Mouse (Mus musculus): ENCODE results near the gene Slc39a11. TPM values are rescaled to one million over a fixed set of nuclear protein-coding genes. Genes with fewer than 3 reads are reported as not detected.

Slc39a11 gene
- total RNA-seq, 4 experiments from 2014 or later: 32.5 to 40.2 (median 36.8) TPM

DNA sequence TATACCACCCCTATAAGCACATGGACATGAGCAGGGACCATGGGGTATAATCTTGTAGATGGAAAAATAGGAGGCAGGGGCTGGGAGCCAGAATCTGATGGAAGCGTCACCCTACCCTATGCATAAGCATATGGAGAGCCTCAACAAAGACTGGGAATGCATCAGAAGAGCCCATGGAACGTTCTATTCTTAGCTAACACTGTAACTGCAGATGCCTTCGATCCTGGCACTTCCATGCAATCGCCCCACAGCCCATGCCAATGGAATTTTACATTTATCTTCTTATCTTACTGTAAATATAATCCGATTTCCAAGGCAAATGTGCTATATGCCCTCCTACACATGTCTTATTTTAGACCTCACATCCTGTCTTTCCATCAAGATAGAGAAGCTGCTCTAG is 314.2 kb downstream of the Slc39a11 start:
- no peak for DNase-seq

DNA sequence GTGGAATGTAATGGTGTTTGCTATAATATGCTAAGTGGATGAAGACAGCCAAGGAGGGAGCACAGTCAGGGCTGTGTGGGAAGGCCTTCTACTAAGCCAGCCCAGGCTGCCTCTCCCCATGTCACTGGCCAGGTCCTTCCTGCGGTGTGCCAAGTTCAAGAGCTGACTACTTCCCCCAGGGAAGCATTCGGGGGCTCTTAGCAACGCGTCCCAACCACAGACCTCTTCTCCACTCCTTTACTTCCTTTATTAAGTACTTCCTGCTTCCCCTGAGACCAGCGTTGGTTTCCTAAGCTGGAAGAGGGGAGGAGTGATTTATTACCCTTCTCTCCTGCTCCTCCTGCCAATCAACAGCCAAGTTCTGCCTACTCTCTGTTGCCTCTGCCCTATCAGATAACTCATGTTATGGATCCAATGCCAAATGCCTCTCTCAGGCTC is 315.4 kb downstream of the Slc39a11 start:
- DNase-seq: no peak

DNA sequence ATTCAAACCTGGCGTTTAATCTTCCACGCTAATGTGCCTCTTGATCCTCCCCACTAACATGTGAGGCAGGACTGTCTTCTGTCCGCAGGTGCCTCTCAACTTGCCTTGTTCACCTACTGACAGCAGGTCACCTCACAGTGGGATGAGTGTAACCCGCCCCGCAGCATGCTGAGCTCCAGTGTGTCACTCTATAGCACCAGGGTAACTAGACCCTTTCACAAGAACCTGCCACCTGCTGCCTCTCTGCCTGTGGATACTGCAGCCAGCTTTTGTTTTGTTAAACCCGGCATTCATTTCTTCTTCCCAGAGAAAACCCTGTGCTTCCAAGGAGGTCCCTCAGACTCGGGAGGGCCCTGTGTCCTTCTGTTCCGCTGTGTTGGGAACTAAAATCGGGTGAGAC is 316.3 kb downstream of the Slc39a11 start:
- no peak for DNase-seq

DNA sequence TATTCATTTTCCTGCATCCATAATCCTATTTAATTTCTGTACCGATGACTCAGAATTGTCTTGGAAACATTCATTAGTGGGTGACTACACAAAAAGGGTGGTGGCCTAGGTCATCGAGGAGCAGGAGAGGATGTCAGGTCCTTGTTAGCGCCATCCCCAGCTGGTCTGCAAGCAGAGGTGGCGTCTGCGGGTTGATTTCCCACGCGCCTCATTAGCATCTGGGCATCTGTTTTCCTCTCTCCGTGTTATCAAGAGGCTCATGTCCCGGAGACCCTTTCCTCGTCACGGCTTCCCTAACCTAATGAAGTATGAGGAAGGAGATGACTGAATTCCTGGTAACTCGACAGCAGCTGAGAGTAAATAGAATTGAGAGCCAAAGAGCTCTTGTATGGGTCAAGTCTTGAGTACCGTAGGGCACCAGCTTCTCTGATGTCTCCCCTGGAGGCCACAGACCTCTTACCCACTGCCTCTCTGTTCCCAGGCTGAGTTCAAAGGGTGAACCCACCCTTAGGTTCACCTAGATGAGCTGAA is 319.8 kb downstream of the Slc39a11 start:
- no peak for DNase-seq

DNA sequence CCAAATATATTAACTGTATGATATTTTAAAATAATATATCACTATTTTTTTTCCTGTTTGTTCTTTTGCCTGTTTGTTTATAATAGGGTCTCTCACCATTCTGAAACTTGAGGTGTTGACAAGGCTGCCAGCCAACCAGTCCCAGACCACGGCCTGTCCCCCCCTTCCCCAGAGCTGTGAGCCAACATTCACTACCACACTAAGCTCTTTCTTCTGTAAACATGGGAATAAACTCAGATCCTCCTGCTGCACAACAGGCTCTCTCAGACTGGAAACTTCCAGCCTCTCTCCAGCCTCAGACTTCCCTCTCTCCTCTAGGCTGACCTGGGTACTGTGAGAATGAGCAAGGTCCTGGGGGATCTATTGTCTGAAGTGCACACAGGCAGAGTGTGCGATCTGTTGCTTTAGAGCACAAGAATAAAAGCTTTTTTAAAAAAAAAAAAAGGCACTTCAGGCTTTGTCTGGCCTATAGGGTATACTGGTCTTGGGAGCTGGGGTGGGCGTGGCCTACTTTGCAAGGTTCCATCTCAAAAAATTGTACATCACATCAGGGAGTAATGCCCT is 322.3 kb downstream of the Slc39a11 start:
- DNase-seq: no peak

DNA sequence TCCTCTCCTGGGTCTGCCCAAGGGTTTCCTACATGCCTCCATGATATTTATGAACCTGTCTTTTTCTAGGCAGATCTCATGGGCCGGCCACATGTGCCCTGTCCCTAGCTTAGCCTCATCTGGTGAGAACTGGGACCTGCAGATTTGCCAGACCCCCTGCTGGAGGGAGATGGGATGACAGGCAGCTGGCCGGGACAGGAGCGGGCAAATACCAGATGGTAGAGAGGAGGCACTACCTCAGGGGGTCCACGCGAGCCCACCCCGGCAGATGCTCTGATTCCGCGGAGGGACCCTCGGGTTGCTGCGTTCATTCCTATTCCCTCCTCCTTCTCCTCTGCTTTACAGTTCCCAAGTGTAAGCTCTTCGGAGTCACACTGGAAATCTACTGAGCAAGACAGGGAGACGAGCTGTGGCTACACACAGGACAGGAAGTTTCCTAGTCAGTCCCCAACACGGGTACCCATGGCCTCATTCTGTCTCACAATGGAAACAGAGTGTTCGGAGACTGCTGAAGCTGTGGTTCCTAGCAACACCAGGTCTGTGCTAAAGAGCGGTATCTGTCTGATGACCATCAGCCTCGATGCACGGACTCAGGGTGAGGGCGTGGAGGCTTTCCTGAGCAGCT is 323.4 kb downstream of the Slc39a11 start:
- DNase-seq: peak; percentile 30

DNA sequence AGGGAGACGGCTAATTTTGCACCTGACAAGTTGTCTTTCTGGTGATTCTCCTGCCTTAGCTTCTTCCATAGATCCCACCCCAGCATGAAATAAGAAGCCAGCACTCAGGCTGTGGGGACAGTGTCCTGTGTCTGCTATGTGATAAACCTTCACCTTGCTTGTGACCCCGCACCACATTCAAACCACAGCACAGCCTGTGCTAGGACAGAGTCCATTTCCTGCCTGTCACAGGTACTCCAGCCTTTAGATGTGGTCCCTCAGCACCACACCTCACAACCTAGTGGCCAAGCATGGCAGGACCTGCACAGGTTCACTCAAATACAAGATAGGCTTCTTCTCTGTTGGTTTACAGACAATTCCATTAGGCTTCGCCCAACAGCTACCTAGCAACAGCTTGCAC is 328.3 kb downstream of the Slc39a11 start:
- DNase-seq: no peak

DNA sequence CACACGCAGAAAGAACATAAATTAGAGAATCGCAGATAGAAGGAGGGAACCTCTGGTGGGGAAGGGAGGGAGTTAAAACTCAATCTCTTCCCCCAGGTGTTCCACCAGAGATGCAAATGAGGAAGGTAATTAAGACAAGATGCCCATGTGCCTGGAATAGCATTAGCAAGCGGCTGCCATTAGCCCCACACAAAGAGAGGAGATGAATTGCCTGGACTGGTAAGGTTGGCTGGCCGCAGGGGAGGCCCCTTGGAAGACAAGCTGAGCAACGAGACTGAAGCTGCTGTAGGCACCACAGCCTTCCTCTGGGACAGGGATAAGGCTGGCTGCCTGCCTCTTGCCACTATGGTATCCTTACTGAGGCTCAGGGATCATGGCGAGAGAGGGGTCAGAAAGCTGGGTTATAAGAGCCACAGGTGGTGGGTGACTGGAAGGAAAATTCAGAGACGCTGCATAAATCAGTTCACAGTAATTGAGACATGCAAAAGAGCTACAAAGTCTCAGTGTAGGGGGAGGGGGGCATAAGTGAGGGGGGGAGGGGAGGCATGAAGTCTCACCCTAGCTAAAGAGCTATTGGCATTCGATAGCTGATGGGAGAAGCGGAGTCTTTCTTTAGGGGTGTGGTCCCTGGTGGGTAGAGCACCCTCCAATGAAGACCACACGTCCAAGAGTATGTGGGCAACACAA is 340.5 kb downstream of the Slc39a11 start:
- DNase-seq: no peak

DNA sequence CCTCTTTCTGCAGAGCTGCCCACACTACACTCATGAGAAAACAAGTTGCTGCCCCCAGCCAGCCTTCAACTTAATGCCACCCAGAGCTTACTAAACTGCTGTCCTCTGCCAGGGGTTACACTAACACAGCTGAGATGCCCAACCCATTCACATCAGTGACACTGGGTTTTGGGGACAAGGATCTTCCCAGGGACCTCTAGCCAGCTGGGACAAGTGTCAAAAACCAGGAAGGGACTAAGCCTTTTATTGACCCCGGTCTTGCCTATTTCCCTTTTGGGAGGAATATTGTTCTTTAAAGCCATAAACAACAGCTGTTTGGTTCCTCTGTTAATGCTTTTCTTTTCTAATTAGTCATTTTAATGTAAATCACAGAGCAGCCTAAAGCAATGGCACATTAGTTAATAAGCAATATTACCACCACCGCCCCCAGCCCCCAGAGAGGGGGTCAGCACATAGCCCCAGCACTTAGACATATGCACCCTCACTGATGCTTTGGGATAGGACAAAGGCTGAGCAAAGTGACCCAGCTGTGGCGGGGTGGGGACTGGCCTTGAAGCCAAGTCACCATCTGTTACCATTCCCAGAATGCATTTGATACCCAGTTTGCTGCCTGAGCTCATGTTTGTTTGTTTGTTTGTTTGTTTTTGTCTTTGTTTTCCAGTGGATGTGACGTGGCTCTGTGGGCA is 341.5 kb downstream of the Slc39a11 start:
- peak; percentile 22 for DNase-seq

DNA sequence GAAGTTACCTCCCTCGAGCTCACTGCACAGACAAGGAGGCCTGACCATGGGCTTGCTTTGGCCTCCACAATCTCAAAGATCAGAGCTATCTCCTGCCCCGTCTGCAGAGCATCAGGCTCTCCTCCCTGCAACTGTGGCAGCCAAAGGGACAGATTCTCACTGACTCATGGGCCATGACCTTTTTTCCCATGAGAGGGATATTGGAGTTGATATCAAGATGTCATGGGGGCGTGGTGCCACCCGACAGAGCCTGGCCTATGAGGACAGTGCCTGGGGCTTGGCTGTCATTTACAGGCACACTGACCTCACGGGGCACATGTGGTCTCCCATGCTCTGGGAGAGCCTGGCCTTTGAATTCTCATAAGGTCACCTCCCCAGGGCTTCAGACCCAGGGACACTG is 346.7 kb downstream of the Slc39a11 start:
- peak; percentile 78 for DNase-seq

DNA sequence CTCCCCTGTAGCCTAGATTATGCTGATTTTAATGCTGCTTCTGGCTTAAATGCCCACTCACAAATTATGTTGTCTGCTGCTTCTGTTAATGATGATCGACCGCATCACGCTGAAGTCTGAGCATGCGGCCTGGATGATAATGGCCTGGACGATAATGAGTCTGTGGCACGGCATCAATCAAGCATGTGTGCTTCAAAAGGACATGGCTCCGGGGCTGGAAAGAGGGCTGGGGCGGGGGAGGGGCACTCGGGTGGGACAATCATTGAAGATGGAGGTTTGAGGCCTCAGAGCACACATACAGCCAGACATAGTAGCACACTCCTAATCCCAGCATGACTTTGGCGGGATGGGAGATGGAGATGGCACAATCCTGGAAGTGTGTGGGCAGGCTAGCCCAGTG is 350.4 kb downstream of the Slc39a11 start:
- no peak for DNase-seq

DNA sequence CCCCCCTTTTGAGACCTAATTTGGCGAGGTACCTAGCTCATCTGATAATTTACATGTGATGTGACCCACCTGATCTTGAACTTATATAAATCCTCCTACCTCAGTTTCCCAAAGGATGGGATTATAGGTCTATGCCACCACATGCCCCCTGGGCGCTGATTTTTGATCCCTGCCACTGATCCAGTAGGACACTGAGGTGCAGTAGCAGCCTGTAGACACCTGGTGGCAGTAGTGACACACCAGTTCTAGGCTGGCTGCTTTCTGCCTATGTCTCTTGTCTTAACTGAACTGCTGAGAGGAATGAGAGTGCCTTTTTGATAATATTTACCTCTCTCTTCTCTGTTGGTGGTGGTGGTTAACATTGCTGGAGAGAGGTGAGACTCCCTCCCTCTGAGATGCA is 352.1 kb downstream of the Slc39a11 start:
- DNase-seq: peak; percentile 61

DNA sequence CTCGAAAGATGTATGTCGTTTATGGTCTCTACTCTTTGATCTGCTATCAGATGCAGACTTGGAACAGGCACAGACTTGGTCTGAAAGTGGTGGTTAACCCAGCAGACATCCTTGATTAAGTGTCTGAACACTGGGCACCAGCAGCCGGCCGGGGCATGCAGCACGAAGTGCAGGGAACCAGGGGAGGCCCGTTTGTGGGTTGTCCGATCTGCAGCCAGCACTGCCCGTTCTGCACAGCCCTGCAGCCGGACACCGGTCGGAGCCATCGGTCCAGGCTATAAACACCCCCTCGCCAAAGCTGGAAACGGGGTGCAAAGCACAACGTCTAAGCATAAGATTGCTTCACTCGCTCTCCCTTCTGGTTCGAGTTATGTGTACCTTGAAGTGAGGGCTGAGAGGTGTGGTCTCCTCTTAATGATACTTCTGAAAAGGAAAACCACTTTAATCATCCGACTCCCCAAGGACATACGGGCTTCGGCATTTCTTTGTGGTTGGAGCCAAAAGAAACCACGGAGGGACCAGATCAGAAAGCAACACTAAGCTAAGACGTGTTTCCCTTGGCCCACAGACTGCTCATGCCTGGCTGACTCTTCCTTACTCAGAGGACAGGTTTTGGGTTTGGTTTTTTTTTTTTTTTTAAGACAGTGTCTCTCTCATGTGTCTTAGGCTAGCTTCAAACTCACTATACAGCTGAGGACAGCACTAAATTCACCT is 352.8 kb downstream of the Slc39a11 start:
- DNase-seq: peak; percentile 38

DNA sequence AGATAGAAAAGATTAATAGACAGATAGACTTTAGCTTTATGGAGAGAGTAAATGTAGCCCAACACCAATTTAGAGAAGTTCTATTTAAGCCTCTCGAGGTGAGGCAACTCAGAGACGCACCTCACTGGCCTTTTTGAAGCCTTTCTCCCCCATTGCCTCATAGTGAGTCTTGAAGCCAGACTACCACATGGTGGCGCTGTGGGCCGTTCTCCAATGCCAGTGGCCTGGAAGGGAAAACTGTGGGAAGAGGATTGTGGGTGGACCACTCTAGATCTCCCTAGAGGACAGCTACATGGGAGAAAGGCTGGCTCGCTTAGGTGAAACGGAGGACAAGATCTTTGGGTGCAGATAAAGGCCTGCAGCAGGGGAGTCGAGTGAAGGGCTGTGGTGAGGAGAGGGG is 353.7 kb downstream of the Slc39a11 start:
- peak; percentile 52 for DNase-seq

DNA sequence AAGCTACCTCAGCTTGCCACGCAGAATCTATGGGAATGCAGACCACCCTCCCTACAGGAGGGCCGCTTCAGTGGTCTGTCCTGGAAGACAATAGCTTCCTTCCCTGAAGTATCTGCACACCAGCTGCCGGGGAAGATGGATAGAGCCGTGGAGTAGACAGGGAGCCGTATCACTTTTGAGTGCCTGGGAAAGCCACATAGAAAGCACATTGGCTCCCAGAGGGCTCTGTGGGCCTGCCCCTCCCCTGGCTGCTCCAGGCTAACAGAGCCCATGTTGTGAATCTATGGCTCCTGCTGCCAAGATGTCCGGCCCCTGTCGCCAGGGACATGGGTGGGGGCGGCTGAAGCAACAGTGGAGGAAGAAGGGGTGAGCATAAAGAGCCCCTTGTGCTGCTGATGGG is 355.4 kb downstream of the Slc39a11 start:
- DNase-seq: no peak

DNA sequence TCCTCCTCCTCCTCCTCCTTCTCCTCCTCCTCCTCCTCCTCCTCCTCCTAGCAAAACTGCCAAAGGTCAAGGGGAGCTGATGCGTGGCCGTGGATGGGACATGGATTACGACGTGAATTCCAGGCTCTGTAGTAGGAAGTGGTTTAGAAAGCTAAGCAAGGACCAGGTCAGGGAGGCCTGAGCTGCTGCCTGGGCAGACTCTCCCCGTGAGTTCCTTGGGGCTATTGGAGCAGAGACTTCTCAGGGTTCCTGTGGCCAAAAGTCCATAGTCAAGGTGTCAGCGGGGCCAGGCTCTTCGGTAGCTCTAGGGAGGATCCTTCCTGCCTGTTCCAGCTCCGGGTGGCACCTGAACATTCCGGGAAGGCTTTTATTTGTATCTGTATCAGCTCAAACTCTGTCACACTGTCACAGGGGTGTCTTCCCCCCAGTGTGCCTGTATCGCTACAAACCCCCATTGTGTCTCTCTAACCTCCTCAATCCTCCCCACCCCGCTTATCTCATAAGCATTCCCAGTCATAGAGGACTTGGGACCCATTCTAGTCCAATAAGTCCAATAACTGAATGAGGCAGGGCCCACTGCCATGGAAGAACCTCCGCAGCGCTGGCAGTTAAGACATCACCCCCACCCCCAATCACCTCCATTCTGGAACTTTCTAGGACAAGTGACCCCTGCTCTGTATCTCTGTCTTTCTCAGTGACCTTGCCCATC is 356.8 kb downstream of the Slc39a11 start:
- DNase-seq: no peak

DNA sequence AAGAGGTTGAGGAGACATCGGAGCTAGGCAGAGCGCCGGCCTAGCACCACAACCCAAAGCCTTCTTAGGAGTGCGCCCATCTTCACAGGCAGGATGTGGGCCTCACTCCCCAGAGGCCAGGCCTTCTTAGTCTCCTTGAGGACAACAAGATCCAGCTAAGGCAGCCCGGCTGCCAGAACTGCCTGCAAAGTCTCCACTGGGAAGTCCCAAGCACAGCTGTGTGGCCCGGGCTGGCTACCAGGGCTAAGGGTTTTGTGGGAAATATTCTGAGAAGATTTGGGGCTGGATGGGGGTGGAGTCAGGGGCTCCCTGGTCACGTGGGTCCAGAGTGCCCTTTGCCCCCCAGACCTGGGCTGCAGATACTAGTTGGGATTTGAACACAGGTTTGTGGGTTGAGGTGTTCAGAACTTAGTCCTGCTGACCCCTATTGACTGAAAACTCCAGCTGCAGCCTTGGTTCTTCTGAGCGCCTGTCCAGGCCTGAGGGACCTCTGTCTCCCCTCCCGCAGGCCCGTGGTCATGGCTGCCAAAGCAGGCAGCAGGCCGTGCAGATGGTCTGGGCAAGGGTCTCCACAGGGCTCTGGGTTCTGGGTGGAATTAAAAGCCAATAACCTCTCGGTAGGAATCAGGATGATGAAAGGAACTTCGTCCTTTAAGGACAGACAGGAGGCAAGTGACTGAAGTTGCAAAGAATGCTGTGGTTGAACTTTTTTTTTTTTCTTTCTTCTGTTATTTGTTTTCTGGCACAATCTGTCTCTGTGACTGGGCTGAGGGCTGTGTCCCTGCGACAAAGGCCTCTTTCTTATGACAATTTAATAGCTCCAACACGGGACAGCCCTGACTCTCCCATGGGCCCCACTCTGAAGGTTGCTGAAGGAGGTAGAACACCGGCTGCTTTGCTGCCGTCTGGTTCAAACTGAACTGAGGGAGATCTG is 357.8 kb downstream of the Slc39a11 start:
- DNase-seq: no peak

DNA sequence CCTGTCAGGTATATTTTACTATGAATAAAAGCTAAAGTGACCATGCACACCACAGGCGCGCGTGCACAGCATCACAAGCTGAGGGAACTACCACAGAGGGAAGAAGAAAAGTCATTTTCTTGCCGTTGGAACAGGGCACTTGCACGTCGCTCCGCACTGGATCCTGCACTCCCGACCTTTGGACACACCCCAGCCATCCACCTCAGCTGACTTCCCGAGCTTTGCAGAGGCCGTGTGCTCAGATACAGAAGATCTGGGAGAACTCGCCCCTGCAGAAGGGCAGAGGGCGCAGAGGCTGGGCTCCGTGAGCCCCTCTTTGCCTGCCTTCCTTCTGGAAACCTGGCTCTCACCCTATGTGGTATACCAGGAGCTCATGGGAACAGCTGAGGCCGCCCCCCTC is 359.0 kb downstream of the Slc39a11 start:
- DNase-seq: no peak

DNA sequence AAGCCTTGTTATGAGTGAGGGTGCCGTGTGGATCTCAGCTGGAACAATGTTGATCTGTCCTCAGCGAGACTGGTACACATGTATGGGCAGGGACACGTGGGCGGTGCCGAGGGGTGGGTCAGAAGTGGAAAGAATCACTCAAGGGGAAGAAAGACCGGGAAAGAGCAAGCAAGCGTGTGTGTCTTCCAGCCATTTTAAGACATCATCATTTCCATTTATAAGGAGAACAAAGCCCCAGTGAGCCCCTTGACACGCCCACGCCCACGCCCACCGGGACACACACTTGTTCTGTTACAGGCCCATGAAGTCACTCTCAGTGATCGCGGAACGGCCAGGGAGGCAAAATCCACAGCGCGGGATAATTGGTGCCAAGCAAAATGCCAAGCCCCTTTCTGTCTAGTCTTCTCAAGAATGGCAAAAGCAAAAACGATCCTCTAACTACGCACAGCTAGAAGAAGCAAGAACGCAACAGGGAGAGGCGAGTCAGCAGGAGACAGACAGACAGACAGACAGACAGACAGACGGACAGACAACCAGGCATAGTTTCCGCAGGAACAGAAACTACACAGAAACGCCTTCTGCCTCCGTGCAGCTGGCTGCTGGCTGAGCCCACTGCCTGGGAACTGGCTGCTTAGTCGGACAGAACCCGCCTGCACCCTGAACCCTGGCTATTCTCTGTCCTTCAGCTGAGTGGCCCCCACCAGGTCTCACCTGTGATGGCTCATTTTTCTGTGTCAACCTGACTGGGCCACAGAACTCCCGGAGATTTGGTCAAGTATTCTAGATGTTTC is 364.7 kb downstream of the Slc39a11 start:
- no peak for DNase-seq

DNA sequence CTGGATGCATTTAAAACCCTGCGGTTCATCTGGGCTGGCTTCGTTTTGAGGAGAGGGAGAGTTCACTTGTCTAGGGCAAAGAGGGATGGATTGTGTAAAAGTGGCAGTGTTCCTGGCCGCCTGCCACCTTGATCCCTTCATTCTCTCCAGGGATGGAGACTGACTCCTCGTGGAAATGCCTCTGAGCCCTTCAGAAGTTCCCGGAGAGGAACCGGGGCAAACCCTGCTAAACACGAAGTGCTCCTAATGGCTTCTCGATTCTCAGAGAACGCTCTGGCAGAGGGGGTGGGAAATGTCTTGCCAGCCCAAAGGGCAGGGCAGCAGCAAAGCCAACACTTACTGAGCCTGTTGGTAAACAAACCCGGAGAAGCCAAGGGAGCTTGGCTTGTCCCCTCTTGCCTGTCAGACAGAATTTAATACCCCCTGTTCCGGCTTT is 366.5 kb downstream of the Slc39a11 start:
- DNase-seq: no peak

All from adrenal gland, adult 8-10 months (tissue).